Mouse (Mus musculus) MEL-GATA-1-ER (cell line): ENCODE results near the gene Haus2.
"Not testable (repeated sequence)": the region's sequence is repeated elsewhere in the genome, so short reads cannot be mapped to it uniquely, and the experiment has no call there.

Experiments used
- DNase-seq: peaks from one replicate; pipeline ENCODE4 v3.0.0-alpha.2; 2012; ENCODE audit warnings: low read depth; ENCODE audit errors: extremely low read depth

The Haus2 gene

GRCm38 (mm10) chr2:120608830-120609723 lies at the start of gene Haus2, which contains the start of gene Lrrc57:
Haus2 (plus strand) TSS chr2:120609383.
Lrrc57 (minus strand) TSS chr2:120609520.
- DNase-seq, result peak; percentile 77

DNA sequence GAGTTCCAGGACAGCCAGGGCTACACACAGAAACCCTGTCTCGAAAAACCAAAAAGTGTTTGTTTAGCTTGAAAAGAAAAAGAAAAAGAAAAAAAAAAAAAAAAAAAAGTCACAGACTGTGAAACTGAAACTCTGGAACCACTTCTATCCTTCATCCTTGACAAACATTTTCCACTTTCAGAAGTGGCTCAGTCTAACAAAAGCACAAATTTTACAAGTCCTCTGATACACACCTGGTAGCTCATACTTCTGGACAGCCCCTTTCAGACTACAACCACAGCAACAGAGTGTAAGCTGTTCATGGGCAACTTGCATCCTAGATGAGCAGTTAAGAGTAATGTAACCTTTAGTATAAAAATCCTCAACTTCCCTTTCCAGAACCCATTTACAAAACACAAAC lies 47.7 kb upstream of the Haus2 start:
- no peak for DNase-seq

GRCm38 (mm10) chr2:120562859-120563234 lies 46.3 kb upstream of the Haus2 start:
- no peak for DNase-seq

GRCm38 (mm10) chr2:120563235-120563990 lies 45.8 kb upstream of the Haus2 start, which contains the start of gene Zfp106:
Zfp106 (minus strand) TSS chr2:120563843.
- peak; percentile 85 for DNase-seq

- DNase-seq, result not testable (repeated sequence)
Observed at GRCm38 (mm10) chr2:120564548-120565188, 44.5 kb upstream of the Haus2 start.

- DNase-seq, result peak; percentile 98
Observed at GRCm38 (mm10) chr2:120565363-120565762, 43.8 kb upstream of the Haus2 start.

GRCm38 (mm10) chr2:120566886-120567797 lies 42.0 kb upstream of the Haus2 start, which contains the start of gene Snap23:
Snap23 (plus strand) TSS chr2:120567671.
- peak; percentile 85 for DNase-seq

DNA sequence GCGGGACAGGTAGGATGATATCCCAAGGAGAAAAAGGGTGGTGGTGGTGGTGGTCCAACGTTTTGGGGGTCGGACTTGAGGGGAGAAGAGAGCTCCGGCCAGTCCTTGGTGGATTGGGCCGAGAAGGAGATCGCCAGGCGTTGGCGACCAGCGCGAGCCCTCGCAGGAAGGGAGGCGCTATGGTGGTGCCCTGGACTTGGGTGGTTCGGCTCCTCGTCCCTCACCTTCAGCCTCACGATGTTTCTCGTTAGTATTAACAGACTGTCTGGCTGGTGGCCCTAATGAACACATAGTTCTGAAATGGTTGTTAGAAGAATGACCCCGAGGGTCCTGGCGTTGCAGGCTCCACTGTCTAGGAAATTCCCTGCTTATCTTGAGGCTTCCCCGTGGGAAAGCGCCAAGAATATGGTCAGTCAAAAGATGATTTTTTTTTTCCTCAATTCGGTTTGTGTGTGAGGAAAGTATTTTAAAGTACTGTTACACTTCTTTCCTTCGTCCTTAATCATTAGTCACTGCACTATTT lies 41.3 kb upstream of the Haus2 start:
- no peak for DNase-seq

- DNase-seq, result no peak
Observed at GRCm38 (mm10) chr2:120571081-120571480, 38.1 kb upstream of the Haus2 start.

- not testable (repeated sequence) for DNase-seq
Observed at GRCm38 (mm10) chr2:120572161-120572560, 37.0 kb upstream of the Haus2 start.

DNA sequence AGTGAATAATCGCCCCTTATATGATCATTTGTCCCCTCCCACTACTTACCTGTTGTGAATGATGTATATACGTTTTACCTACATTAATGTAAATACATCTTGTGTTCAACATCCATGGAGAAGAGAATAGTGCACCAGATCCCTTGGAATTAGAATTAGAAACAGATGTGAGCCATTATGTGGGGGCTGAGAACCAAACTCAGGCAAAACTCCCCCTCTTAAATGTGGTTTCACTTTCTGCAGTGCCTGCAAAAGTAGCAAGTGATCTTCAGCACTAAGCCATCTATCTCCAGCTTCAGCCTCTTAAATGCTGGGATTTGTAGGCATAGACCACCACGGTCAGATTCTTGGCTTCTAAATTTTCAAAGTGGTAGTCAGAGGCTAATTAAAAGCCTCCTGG lies 34.1 kb upstream of the Haus2 start:
- DNase-seq, result no peak

DNA sequence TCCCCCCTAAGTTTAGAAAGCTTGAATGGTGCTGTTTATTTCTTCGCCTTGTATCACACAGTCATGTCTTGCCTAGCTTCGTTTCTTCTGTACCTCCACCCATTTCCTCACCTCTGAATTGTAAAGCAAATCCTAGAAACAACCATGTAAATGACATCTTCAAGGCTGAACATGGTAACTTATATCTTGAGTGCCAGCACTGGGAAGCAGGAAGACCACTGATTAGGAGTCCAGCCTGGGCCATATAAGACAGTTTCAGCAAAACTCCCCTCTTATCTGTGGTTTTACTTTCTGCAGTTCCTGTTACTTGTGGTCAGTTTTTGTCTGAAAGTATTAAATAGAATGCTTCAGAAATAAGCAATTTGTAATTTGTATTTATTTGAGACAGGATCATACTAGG lies 33.2 kb upstream of the Haus2 start:
- peak; percentile 93 for DNase-seq

DNA sequence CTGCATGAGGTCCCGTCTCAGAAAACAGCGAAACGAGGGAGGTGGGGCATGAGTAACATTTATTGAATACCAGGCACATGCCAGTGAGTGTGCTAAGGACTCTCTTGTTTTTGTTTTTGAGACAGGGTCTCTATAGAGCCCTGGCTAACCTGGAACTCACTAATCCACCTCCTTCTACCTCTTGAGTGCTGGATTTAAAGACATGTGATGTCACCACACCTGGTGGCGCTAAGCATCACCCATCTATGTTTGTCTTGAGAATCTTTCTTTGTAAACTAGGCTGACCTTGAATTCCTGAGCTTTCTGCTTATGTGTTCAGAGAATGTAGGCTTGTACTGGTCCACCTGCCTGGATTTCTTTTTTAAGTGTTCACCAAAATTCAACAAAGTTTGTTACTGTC lies 31.4 kb upstream of the Haus2 start:
- no peak for DNase-seq

- peak; percentile 90 for DNase-seq
Observed at GRCm38 (mm10) chr2:120578286-120578685, 30.9 kb upstream of the Haus2 start.

GRCm38 (mm10) chr2:120589759-120590158 lies 19.4 kb upstream of the Haus2 start:
- no peak for DNase-seq

- DNase-seq, result no peak
Observed at GRCm38 (mm10) chr2:120592227-120592626, 17.0 kb upstream of the Haus2 start.

DNA sequence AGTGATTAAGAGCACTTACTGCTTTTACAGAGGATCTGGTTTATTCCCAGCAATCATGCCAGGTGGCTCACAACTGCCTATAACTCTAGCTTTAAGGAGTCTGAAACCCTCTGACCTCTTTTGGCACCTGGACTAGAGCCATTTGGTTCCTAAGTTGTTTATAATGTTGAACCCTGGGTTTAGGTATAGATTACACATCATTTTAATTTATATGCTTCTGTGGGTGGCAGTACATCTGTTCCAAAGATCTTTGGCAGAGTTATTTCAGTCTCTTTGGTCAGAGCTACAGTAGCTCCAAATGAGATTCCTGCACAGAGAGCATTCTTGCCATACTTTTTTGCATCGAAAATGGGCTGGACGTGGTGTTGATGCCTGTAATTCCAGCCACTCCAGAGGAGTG lies 11.4 kb upstream of the Haus2 start:
- no peak for DNase-seq

GRCm38 (mm10) chr2:120599506-120599905 lies 9.7 kb upstream of the Haus2 start:
- no peak for DNase-seq

DNA sequence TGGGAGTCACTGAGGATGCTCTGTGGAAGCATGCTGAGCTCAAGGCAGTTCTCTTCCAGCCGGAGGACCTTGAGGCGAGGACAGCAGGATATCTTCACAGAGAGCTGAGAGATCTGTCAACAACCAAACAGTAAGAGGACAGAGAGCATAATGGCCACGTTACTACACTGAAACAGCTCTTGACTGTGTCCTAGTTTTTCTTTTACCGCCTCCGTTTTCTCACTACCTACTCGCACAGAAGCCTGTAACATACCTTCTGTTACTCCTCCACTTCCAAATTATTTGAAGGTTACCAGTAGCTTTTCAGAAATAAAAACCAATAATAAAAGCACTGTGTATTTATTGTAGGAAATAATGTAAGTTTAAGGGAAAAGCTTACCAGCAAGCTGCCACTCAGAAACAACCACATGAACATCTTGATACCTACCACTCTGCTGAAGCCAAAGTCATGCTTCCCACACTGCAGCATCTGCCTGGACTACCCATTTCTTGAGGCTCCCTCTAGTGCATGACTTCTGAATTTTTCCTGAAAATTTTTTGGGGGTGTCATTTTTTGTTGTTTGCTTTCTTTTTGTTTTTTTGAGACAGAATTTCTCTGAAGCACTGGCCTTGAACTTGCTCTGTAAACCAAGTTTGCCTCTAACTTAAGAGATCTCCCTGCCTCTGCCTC lies 3.0 kb upstream of the Haus2 start:
- DNase-seq, result peak; percentile 41
